Mouse (Mus musculus): ENCODE measurements around the gene Upk3b. TPM values are rescaled to one million over a fixed set of nuclear protein-coding genes. Genes with fewer than 3 reads are reported as not detected.

Gene Upk3b
- polyA plus RNA-seq, 1 experiment from 2014 or later, result 44.4 TPM

DNA sequence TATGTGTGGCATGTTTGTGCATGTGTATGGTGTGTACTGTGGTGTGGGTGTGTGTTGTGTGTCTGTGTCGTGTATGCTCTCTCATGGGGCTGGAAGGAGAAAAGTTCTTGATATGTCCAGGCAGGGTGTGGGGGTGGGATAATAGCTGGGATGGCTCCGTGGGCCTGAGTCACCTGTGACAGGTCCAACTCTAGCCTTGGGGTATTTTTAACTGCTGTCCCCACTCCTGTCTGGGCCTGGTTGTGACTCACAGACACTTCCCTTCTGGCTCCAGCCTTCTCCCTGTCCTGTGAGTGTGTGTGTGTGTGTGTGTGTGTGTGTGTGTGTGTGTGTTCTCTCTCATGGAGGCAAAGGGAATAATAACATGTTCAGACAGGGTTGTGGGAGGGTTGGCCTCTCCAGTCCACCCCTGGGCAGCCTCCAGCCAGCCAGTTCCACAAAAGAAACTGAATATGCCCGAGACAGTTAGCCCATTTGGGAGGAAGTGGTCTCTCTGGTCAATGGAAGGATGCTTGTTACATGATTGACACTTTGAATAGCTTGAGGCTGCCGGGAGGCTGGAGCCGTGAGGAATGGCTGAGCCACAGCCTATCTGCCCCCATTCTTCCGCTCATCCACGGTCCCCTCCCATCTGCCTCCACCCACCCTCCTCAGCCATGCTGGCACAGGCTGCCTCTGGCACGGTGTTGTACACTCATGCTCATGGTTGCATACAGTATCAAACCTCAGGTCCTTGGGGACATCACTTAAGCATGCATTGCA lies 56.1 kb downstream of the Upk3b start:
- Histone ChIP-seq H3K27me3 (replicated peaks; ENCODE audit: control insufficient read depth, insufficient read depth, low read length) (no peaks in the 10 kb centered on the region), H3K4me1 (ENCODE audit: control insufficient read depth, insufficient read depth, low read length) (no peaks in the 10 kb centered on the region), H3K27ac (ENCODE audit: low read length) (no peak overlapping the region), H3K4me3 (ENCODE audit: low read length) (no peak overlapping the region), H3K9ac (ENCODE audit: low read depth, low read length) (no peak overlapping the region), H3K4me2 (ENCODE audit: low read depth, low read length) (no peak overlapping the region), H3K9me3 (ENCODE audit: control insufficient read depth, low read length) (no peaks in the 10 kb centered on the region), H3K36me3 (ENCODE audit: control insufficient read depth, insufficient read depth, low read length) (no peaks in the 10 kb centered on the region)
- no peak for ATAC-seq
- 68% methylated on average over 8 of the region's 8 CpGs for WGBS

GRCm38 (mm10) chr5:136095089-136095488 lies 56.8 kb downstream of the Upk3b start:
- no peak overlapping the region for H3K4me3 ChIP-seq (ENCODE audit: low read length)
- ATAC-seq, result no peak
- WGBS, result 76% methylated on average over 7 of the region's 7 CpGs

More at GRCm38 (mm10) chr5:136095089-136095488, 56.8 kb downstream of the Upk3b start:
- Histone ChIP-seq H3K27ac (ENCODE audit: low read length) (no peak overlapping the region), H3K4me2 (ENCODE audit: low read depth, low read length) (no peak overlapping the region), H3K9ac (ENCODE audit: low read depth, low read length) (no peak overlapping the region), H3K4me1 (ENCODE audit: control insufficient read depth, insufficient read depth, low read length) (no peaks in the 10 kb centered on the region), H3K27me3 (replicated peaks; ENCODE audit: control insufficient read depth, insufficient read depth, low read length) (no peaks in the 10 kb centered on the region), H3K9me3 (ENCODE audit: control insufficient read depth, low read length) (no peaks in the 10 kb centered on the region), H3K36me3 (ENCODE audit: control insufficient read depth, insufficient read depth, low read length) (no peaks in the 10 kb centered on the region)

Other genes with a start within 250 kb of the Upk3b start
- gene Srrm3, start 231.6 kb upstream of the Upk3b start, polyA plus RNA-seq (2015; fragmentation: Nextera tagmentation; extraction: Ambion mirVana), result 2.6 and 3.1 TPM in 2 replicates
- 112 and 114 TPM in 2 replicates for gene Hspb1, start 150.6 kb upstream of the Upk3b start, polyA plus RNA-seq (2015; fragmentation: Nextera tagmentation; extraction: Ambion mirVana)
- 137 and 144 TPM in 2 replicates for gene Ywhag, start 103.9 kb upstream of the Upk3b start, polyA plus RNA-seq (2015; fragmentation: Nextera tagmentation; extraction: Ambion mirVana)
- 2.3 and 2.9 TPM in 2 replicates for gene Ssc4d, start 64.0 kb upstream of the Upk3b start, polyA plus RNA-seq (2015; fragmentation: Nextera tagmentation; extraction: Ambion mirVana)
- 0.68 and 1.5 TPM in 2 replicates for gene Zp3, start 58.4 kb upstream of the Upk3b start, polyA plus RNA-seq (2015; fragmentation: Nextera tagmentation; extraction: Ambion mirVana)
- gene Dtx2, start 43.7 kb upstream of the Upk3b start, polyA plus RNA-seq (2015; fragmentation: Nextera tagmentation; extraction: Ambion mirVana), result 20.6 and 21.6 TPM in 2 replicates
- 0.82 and 2.3 TPM in 2 replicates for gene Upk3bl, start 16.0 kb downstream of the Upk3b start, polyA plus RNA-seq (2015; fragmentation: Nextera tagmentation; extraction: Ambion mirVana)
- 16.6 and 18.5 TPM in 2 replicates for gene Rasa4, start 45.4 kb downstream of the Upk3b start, polyA plus RNA-seq (2015; fragmentation: Nextera tagmentation; extraction: Ambion mirVana)
- gene Polr2j, start 78.1 kb downstream of the Upk3b start, polyA plus RNA-seq (2015; fragmentation: Nextera tagmentation; extraction: Ambion mirVana), result 212 and 230 TPM in 2 replicates
- gene Lrwd1, start 97.6 kb downstream of the Upk3b start, polyA plus RNA-seq (2015; fragmentation: Nextera tagmentation; extraction: Ambion mirVana), result 22.3 and 22.7 TPM in 2 replicates
- gene Alkbh4, start 97.7 kb downstream of the Upk3b start, polyA plus RNA-seq (2015; fragmentation: Nextera tagmentation; extraction: Ambion mirVana), result 16.7 and 17.2 TPM in 2 replicates
- gene Orai2, start 132.2 kb downstream of the Upk3b start, polyA plus RNA-seq (2015; fragmentation: Nextera tagmentation; extraction: Ambion mirVana), result 6.3 and 7.1 TPM in 2 replicates
- gene Prkrip1, start 160.5 kb downstream of the Upk3b start, polyA plus RNA-seq (2015; fragmentation: Nextera tagmentation; extraction: Ambion mirVana), result 38.5 and 44.1 TPM in 2 replicates
- 2.2 TPM in 2 replicates for gene Sh2b2, start 208.1 kb downstream of the Upk3b start, polyA plus RNA-seq (2015; fragmentation: Nextera tagmentation; extraction: Ambion mirVana)

All from intestine, embryonic 16.5 days (tissue).